Mouse (Mus musculus): ENCODE results near the gene Fgf18.

- no peak for TF ChIP-seq POLR2A (IDR thresholded peaks at IDR 0.05; ENCODE audit: insufficient read depth, low read depth, low read length)
- TF ChIP-seq CTCF (IDR thresholded peaks at IDR 0.05; ENCODE audit: insufficient read depth, low read depth, low read length): no peak
Measured at GRCm38 (mm10) chr11:33122575-33123268, 24.5 kb downstream of the Fgf18 start.

All from olfactory bulb, adult 2 months (tissue).